ENCODE assay signal across 8 mouse cellular contexts in the genomic region with DNA sequence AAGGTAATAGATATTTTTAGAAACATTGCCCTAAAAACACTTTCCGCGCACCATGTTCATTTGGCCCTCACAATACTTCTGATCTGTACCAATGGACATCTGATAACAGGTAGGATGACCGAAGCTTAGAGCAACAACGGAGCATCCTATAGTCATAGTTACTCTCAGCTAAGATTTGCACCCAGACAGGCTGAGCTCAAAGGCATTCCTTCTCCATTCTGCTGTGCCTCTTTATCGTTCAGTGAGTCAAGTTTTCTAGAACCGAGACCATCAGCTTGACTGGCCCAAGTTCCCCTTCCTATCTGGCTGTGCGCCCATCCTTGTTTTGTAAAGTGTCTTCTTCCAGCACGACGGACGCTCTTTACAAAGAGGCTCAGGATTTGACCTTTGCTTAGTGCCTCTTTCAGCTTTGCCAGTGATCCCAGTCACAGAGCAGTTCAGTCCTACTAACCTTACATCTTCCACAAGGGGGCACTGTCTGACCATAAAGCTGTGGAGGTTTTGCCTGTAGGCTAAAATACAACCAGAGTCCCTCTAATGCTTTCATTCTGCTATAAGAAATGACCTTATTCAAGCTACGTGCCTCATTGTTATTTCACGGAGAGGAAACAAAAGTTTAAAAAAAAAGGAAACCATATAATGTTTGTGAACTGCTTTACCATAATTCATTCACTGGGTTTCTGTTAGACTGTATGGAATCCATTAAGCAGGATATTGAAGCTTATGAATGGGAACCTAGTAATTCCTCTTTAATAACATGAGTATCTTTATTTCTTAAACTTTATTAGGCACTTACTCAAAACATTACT. TPM values are rescaled to one million over a fixed set of nuclear protein-coding genes. Genes with fewer than 3 reads are reported as not detected.
DNase-seq lines count a peak whose midpoint lies in the region; ATAC-seq and TF ChIP-seq lines count a peak whose summit lies in the region.

No protein-coding gene starts in this region.

- peak; percentile 9 to 18 for DNase-seq in urinary bladder, postnatal 36 days (ENCODE audit: low spot score in 2 of 2)
- DNase-seq in urinary bladder, adult 2 months (ENCODE audit: low spot score), result no peak
- DNase-seq in cerebellum, adult 18-20 months, result peak; percentile 32 to 38
- peak; percentile 42 for DNase-seq in left cerebral cortex, postnatal 10 days (ENCODE audit: extremely low spot score in 1 of 2, low spot score in 2 of 2)

- H3K4me2 ChIP-seq in forebrain, embryonic 16.5 days (ENCODE audit: low read length), result no peak overlapping the region
- H3K4me2 ChIP-seq in intestine, embryonic 15.5 days (replicated peaks), result no peak overlapping the region
- no peak overlapping the region for H3K4me2 ChIP-seq in midbrain, embryonic 13.5 days (replicated peaks)

- intact Hi-C loops in left cerebral cortex, postnatal 10 days (cut with DNase I), result loop anchor here (5.0 kb wide), 1 partner anchor 1011 kb away; no protein-coding TSS in a partner anchor

- 47% methylated on average over 12 of the region's 12 CpGs for WGBS in forebrain, embryonic 16.5 days
- WGBS in intestine, embryonic 15.5 days, result 54% methylated on average over 12 of the region's 12 CpGs
- WGBS in midbrain, embryonic 13.5 days, result 46% methylated on average over 12 of the region's 12 CpGs

- TF ChIP-seq POLR2A in testis, adult 2 months (IDR thresholded peaks at IDR 0.05; ENCODE audit: control insufficient read depth, low read depth, low read length), result no peak

- H3K9me3 ChIP-seq in forebrain, embryonic 16.5 days (ENCODE audit: control insufficient read depth, low read length), result no peaks in the 10 kb centered on the region
- H3K9me3 ChIP-seq in intestine, embryonic 15.5 days, result no peaks in the 10 kb centered on the region
- no peaks in the 10 kb centered on the region for H3K9me3 ChIP-seq in midbrain, embryonic 13.5 days

- H3K4me3 ChIP-seq in forebrain, embryonic 16.5 days (replicated peaks; ENCODE audit: low read length), result no peak overlapping the region
- H3K4me3 ChIP-seq in intestine, embryonic 15.5 days (replicated peaks), result no peak overlapping the region
- H3K4me3 ChIP-seq in midbrain, embryonic 13.5 days (replicated peaks), result no peak overlapping the region
- peak overlapping the region; percentile 5; the same call in 1 of the 2 replicates for H3K4me3 ChIP-seq in testis, adult 2 months (ENCODE audit: control insufficient read depth, low read depth, low read length)

- peak; percentile 15; the same call in 1 of the 2 replicates for TF ChIP-seq CTCF in testis, adult 2 months (IDR thresholded peaks at IDR 0.05; ENCODE audit: control insufficient read depth, insufficient read depth, insufficient replicate concordance, low read depth, low read length)

- H3K27ac ChIP-seq in forebrain, embryonic 16.5 days (ENCODE audit: low read length), result no peak overlapping the region
- no peak overlapping the region for H3K27ac ChIP-seq in intestine, embryonic 15.5 days
- no peak overlapping the region for H3K27ac ChIP-seq in midbrain, embryonic 13.5 days
- H3K27ac ChIP-seq in testis, adult 2 months (ENCODE audit: control insufficient read depth, insufficient read depth, low read depth, low read length), result no peak overlapping the region

- no peaks in the 10 kb centered on the region; the same call in 1 of the 2 replicates for H3K4me1 ChIP-seq in forebrain, embryonic 16.5 days (replicated peaks; ENCODE audit: control insufficient read depth, insufficient read depth, low read length)
- H3K4me1 ChIP-seq in intestine, embryonic 15.5 days (replicated peaks), result no peaks in the 10 kb centered on the region
- H3K4me1 ChIP-seq in midbrain, embryonic 13.5 days (replicated peaks), result peaks cover 11% of the 10 kb centered on the region
- H3K4me1 ChIP-seq in testis, adult 2 months (ENCODE audit: control insufficient read depth, insufficient read depth, low read length), result peaks cover 4% of the 10 kb centered on the region

- H3K9ac ChIP-seq in forebrain, embryonic 16.5 days (replicated peaks; ENCODE audit: low read depth, low read length), result no peak overlapping the region
- H3K9ac ChIP-seq in intestine, embryonic 15.5 days, result no peak overlapping the region
- H3K9ac ChIP-seq in midbrain, embryonic 13.5 days (replicated peaks), result no peak overlapping the region

- no peaks in the 10 kb centered on the region for H3K27me3 ChIP-seq in forebrain, embryonic 16.5 days (replicated peaks; ENCODE audit: control insufficient read depth, insufficient read depth, low read length)
- H3K27me3 ChIP-seq in intestine, embryonic 15.5 days (replicated peaks), result no peaks in the 10 kb centered on the region
- no peaks in the 10 kb centered on the region for H3K27me3 ChIP-seq in midbrain, embryonic 13.5 days
- H3K27me3 ChIP-seq in testis, adult 2 months (ENCODE audit: control insufficient read depth, insufficient read depth, low read length), result no peaks in the 10 kb centered on the region

- H3K36me3 ChIP-seq in forebrain, embryonic 16.5 days (ENCODE audit: control insufficient read depth, insufficient read depth), result no peaks in the 10 kb centered on the region
- no peaks in the 10 kb centered on the region for H3K36me3 ChIP-seq in intestine, embryonic 15.5 days
- no peaks in the 10 kb centered on the region for H3K36me3 ChIP-seq in midbrain, embryonic 13.5 days
- H3K36me3 ChIP-seq in testis, adult 2 months (ENCODE audit: control insufficient read depth, insufficient read depth, low read length), result no peaks in the 10 kb centered on the region

- ATAC-seq in forebrain, embryonic 16.5 days, result peak; percentile 81
- peak; percentile 53; the same call in 1 of the 2 replicates for ATAC-seq in intestine, embryonic 15.5 days
- peak; percentile 76 for ATAC-seq in midbrain, embryonic 13.5 days

RNA-seq across cellular contexts. Expression of a gene that starts 35.2 kb away (rescaled TPM):
- polyA plus RNA-seq in urinary bladder, adult 2 months (2012; rRNA removed), result 0.03 and 0.06 TPM in 2 replicates
- 9.2 and 12.3 TPM in 2 replicates for polyA plus RNA-seq in forebrain, embryonic 16.5 days (2015; fragmentation: Nextera tagmentation; extraction: Ambion mirVana)
- polyA plus RNA-seq in intestine, embryonic 15.5 days (2015; fragmentation: Nextera tagmentation; extraction: Ambion mirVana), result 0.09 and 0.21 TPM in 2 replicates
- under 1 TPM; 0.34 TPM for total RNA-seq in left cerebral cortex, postnatal 10 days (2021)
- polyA plus RNA-seq in midbrain, embryonic 13.5 days (2015; fragmentation: Nextera tagmentation; extraction: Ambion mirVana), result 8.3 and 10.0 TPM in 2 replicates
- polyA plus RNA-seq in testis, adult 2 months (2012; rRNA removed), result 0.14 and 0.19 TPM in 2 replicates
